Mouse (Mus musculus): ENCODE measurements around the gene Ddx50. TPM values are rescaled to one million over a fixed set of nuclear protein-coding genes. Genes with fewer than 3 reads are reported as not detected.

Gene Ddx50
- polyA plus RNA-seq, 1 experiment from 2014 or later: 103 TPM

DNA sequence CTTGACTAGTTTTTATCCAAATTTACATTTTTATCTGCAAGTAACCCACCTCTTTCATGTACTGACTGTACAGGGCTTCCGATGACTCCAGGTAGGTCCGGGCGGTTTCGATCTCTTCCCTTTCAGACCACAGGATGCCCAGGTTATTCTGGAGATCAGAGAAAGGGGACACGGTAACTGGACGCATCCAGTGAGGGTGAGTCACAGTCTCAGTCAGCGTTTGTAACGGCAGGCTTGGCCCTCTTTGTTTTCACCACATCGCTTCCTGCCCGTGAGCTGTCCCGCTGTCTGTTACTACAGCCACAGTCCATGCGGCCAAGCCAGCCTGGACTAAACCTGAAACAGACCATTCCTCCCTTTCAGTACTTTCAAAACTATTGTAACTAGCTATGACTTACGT is 76.0 kb downstream of the Ddx50 start:
- no peaks in the 10 kb centered on the region for H3K27me3 ChIP-seq (ENCODE audit: control insufficient read depth, insufficient read depth, low read length)
- 91% methylated on average over 13 of the region's 13 CpGs for WGBS
- no peak overlapping the region for H3K9ac ChIP-seq (replicated peaks; ENCODE audit: low read length)
- ATAC-seq (ENCODE audit: low FRiP score, low TSS enrichment) (no peak), DNase-seq (no peak)
- H3K4me2 ChIP-seq (ENCODE audit: low read length): no peak overlapping the region
- no peak overlapping the region for H3K4me3 ChIP-seq (replicated peaks; ENCODE audit: low read depth, low read length)
- no peak overlapping the region for H3K27ac ChIP-seq (replicated peaks; ENCODE audit: low read depth, low read length)
- peaks cover 50% of the 10 kb centered on the region for H3K36me3 ChIP-seq (ENCODE audit: control insufficient read depth, insufficient read depth, low read length)
- H3K9me3 ChIP-seq (ENCODE audit: control insufficient read depth, low read length): no peaks in the 10 kb centered on the region
- peaks cover 12% of the 10 kb centered on the region for H3K4me1 ChIP-seq (ENCODE audit: control insufficient read depth, insufficient read depth, low read length)

DNA sequence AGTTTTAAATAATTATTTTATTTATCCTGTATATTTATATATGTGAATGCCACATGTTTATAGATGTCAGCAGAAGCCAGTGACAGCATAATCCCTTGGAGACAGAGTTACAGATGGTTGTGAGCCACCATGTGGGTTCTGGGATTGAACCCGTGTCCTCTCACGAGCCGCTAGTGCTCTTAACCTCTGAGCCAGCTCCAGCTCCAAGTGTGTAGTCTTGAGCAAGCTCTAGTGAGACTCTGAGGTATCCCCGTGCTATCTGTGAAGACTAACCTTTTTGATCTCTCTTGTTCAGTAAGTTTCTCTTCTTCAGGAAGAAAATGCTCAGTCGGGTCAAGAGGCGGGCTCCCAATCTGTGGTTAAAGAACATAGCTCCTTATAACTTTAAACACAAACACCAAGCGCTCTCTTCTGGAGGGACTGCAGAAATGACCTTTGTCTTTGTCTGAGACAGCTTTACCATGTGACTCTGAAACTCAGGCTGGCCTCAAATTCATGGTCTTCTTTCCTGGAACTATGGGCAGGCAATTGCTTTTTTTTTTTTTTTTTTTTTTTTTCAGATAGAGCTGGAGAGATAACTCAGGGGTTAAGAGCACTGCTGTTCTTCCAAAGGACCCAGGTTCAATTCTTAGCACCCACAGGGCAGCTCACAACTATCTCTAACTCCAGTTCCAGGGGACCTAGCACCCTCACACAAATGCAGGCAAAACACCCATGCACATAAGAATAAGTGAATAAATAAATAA is 80.7 kb downstream of the Ddx50 start:
- no peak for ATAC-seq (ENCODE audit: low FRiP score, low TSS enrichment)
- H3K9ac ChIP-seq (replicated peaks; ENCODE audit: low read length): no peak overlapping the region
- H3K4me3 ChIP-seq (replicated peaks; ENCODE audit: low read depth, low read length): no peak overlapping the region
- H3K4me1 ChIP-seq (ENCODE audit: control insufficient read depth, insufficient read depth, low read length): no peaks in the 10 kb centered on the region
- no peaks in the 10 kb centered on the region for H3K27me3 ChIP-seq (ENCODE audit: control insufficient read depth, insufficient read depth, low read length)
- peaks cover 87% of the 10 kb centered on the region for H3K36me3 ChIP-seq (ENCODE audit: control insufficient read depth, insufficient read depth, low read length)
- 94% methylated on average over 7 of the region's 7 CpGs for WGBS
- no peak overlapping the region for H3K27ac ChIP-seq (replicated peaks; ENCODE audit: low read depth, low read length)
- H3K4me2 ChIP-seq (ENCODE audit: low read length): no peak overlapping the region
- DNase-seq: no peak
- H3K9me3 ChIP-seq (ENCODE audit: control insufficient read depth, low read length): no peaks in the 10 kb centered on the region

DNA sequence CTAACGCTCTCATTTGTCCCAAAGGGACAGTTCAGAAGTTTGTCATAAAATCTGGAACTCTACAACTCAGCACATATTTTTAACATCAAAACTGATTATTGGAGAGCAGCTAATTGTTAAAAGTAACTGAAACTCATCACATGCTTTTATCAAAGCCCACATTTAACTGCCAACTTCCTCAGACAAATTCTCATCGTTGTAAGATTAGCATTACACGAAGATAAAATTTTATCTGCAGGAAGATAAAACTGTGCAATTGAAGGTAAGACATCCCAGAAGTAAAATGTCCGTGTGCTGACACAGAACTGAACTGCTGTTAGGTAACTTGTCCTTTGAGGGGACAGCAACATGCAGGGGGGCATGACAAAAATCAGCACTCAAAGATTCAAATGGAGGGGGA is 82.2 kb downstream of the Ddx50 start:
- 94% methylated on average over 4 of the region's 4 CpGs for WGBS
- ATAC-seq (ENCODE audit: low FRiP score, low TSS enrichment): no peak
- H3K36me3 ChIP-seq (ENCODE audit: control insufficient read depth, insufficient read depth, low read length): peaks cover 87% of the 10 kb centered on the region

More for the DNA sequence above, 82.2 kb downstream of the Ddx50 start:
- H3K4me3 ChIP-seq (replicated peaks; ENCODE audit: low read depth, low read length): no peak overlapping the region
- no peaks in the 10 kb centered on the region for H3K4me1 ChIP-seq (ENCODE audit: control insufficient read depth, insufficient read depth, low read length)
- H3K27ac ChIP-seq (replicated peaks; ENCODE audit: low read depth, low read length): no peak overlapping the region
- H3K9ac ChIP-seq (replicated peaks; ENCODE audit: low read length): no peak overlapping the region
- no peaks in the 10 kb centered on the region for H3K9me3 ChIP-seq (ENCODE audit: control insufficient read depth, low read length)
- no peak overlapping the region for H3K4me2 ChIP-seq (ENCODE audit: low read length)
- H3K27me3 ChIP-seq (ENCODE audit: control insufficient read depth, insufficient read depth, low read length): no peaks in the 10 kb centered on the region
- no peak for DNase-seq

Small RNA genes lying within 50 kb of the gene (microRNA-seq; reads per million reads assigned to microRNA genes)
- gene Mir7215: not detected

Other genes with a start within 250 kb of the Ddx50 start
- gene Hkdc1, start 228.7 kb downstream of the Ddx50 start, polyA plus RNA-seq (2014; fragmentation: Nextera tagmentation; extraction: Ambion mirVana): 0.29 TPM in 1 of 2 replicates, not detected in the other
- 0.96 and 1.6 TPM in 2 replicates for gene 4930507D05Rik, start 201.7 kb downstream of the Ddx50 start, polyA plus RNA-seq (2014; fragmentation: Nextera tagmentation; extraction: Ambion mirVana)
- 15.8 and 24.5 TPM in 2 replicates for gene Supv3l1, start 201.5 kb downstream of the Ddx50 start, polyA plus RNA-seq (2014; fragmentation: Nextera tagmentation; extraction: Ambion mirVana)
- gene Vps26a, start 164.4 kb downstream of the Ddx50 start, polyA plus RNA-seq (2014; fragmentation: Nextera tagmentation; extraction: Ambion mirVana): 54.2 and 65.0 TPM in 2 replicates
- gene Srgn, start 123.8 kb downstream of the Ddx50 start, polyA plus RNA-seq (2014; fragmentation: Nextera tagmentation; extraction: Ambion mirVana): 5.4 and 11.4 TPM in 2 replicates
- 75.3 and 85.3 TPM in 2 replicates for gene Kif1bp, start 72.8 kb downstream of the Ddx50 start, polyA plus RNA-seq (2014; fragmentation: Nextera tagmentation; extraction: Ambion mirVana)
- 16.8 and 23.7 TPM in 2 replicates for gene Ddx21, start 48.9 kb downstream of the Ddx50 start, polyA plus RNA-seq (2014; fragmentation: Nextera tagmentation; extraction: Ambion mirVana)
- 2.7 and 2.9 TPM in 2 replicates for gene Stox1, start 74.9 kb upstream of the Ddx50 start, polyA plus RNA-seq (2014; fragmentation: Nextera tagmentation; extraction: Ambion mirVana)
- 86.9 and 116 TPM in 2 replicates for gene Ccar1, start 141.1 kb upstream of the Ddx50 start, polyA plus RNA-seq (2014; fragmentation: Nextera tagmentation; extraction: Ambion mirVana)